Mouse (Mus musculus): ENCODE results near the gene Zfp235. TPM values are rescaled to one million over a fixed set of nuclear protein-coding genes. Genes with fewer than 3 reads are reported as not detected.

Gene Zfp235
- total and polyA plus RNA-seq, 3 experiments: 4.5 to 6.2 TPM; not detected in 1

DNA sequence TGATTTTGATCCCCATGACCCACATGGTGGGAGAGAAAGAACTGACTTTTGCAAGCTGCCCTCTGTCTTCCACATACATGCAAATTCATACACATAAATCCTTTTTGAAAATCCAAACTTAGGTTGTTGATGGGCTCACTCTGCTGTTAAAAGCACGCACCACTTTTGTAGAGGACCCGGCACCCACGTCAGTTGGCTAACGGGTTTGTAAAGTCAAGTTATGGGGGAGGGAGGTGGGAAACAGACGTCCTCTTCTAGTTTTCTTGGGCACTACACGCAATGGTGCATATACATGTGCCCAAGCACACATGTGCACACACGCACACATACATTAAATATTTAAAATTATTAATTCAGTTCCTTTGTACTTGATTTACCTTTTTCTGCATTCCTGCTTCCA lies 23.1 kb upstream of the Zfp235 start:
- no peaks in the 10 kb centered on the region for H3K9me3 ChIP-seq (replicated peaks; ENCODE audit: insufficient read depth, low read length)
- TF ChIP-seq USF1 (IDR thresholded peaks at IDR 0.05; ENCODE audit: low read depth, low read length): no peak
- no peak for TF ChIP-seq RAD21 (IDR thresholded peaks at IDR 0.05; ENCODE audit: low read depth, low read length)
- no peak for TF ChIP-seq GABPA (IDR thresholded peaks at IDR 0.05; ENCODE audit: low read depth, low read length)
- no peaks in the 10 kb centered on the region for H3K79me2 ChIP-seq (ENCODE audit: control insufficient read depth, insufficient read depth, low read length, poor library complexity)
- no peaks in the 10 kb centered on the region for H3K4me1 ChIP-seq (ENCODE audit: control insufficient read depth in 1 of 2, insufficient read depth in 2 of 2, low read length in 2 of 2)
- H3K36me3 ChIP-seq (ENCODE audit: control insufficient read depth in 1 of 2, insufficient read depth in 2 of 2, low read length in 2 of 2): peaks cover 0 to 4% of the 10 kb centered on the region in 2 experiments; a peak in 1 of 4 replicates
- H3K27ac ChIP-seq (ENCODE audit: control insufficient read depth, low read depth, low read length): no peak overlapping the region
- DNase-seq (ENCODE audit: low read depth, low spot score): no peak
- H3K4me3 ChIP-seq (ENCODE audit: control insufficient read depth in 1 of 2, insufficient read depth in 1 of 2, low read depth in 2 of 2, low read length in 2 of 2): no peak overlapping the region
- H3K9ac ChIP-seq (ENCODE audit: control insufficient read depth, low read depth, low read length, poor library complexity, severe bottlenecking): no peak overlapping the region
- H3K27me3 ChIP-seq (ENCODE audit: control insufficient read depth in 1 of 2, insufficient read depth in 2 of 2, low read length in 2 of 2): no peaks in the 10 kb centered on the region

DNA sequence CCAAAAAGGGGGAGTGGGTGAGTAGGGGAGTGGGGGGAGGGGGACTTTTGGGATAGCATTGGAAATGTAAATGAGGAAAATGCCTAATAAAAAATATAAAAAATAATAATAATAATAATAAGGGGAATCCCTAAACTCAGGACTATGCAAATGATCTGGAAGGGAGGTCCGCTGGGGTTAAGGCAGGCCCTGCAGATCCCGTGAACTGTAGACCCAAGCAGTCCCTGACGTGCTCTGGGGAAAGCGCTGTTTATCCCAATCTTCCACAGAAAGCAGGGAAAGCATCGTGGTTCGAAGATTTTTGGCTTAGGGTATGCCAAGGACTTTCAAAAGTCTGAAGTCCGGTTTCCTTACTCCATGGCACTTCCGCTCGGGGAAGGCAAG lies 22.2 kb upstream of the Zfp235 start:
- Histone ChIP-seq H3K9ac (ENCODE audit: control insufficient read depth, low read depth, low read length, poor library complexity, severe bottlenecking) (no peak overlapping the region), H3K36me3 (ENCODE audit: control insufficient read depth in 1 of 2, insufficient read depth in 2 of 2, low read length in 2 of 2) (peaks cover 0 to 3% of the 10 kb centered on the region in 2 experiments; a peak in 1 of 4 replicates), H3K79me2 (ENCODE audit: control insufficient read depth, insufficient read depth, low read length, poor library complexity) (no peaks in the 10 kb centered on the region), H3K27ac (ENCODE audit: control insufficient read depth, low read depth, low read length) (no peak overlapping the region), H3K4me1 (ENCODE audit: control insufficient read depth in 1 of 2, insufficient read depth in 2 of 2, low read length in 2 of 2) (no peaks in the 10 kb centered on the region), H3K4me3 (ENCODE audit: control insufficient read depth in 1 of 2, insufficient read depth in 1 of 2, low read depth in 2 of 2, low read length in 2 of 2) (no peak overlapping the region), H3K27me3 (ENCODE audit: control insufficient read depth in 1 of 2, insufficient read depth in 2 of 2, low read length in 2 of 2) (no peaks in the 10 kb centered on the region), H3K9me3 (replicated peaks; ENCODE audit: insufficient read depth, low read length) (no peaks in the 10 kb centered on the region)
- TF ChIP-seq MAX (IDR thresholded peaks at IDR 0.05; ENCODE audit: low read length): no peak
- no peak for TF ChIP-seq BHLHE40 (IDR thresholded peaks at IDR 0.05; ENCODE audit: borderline replicate concordance, low read depth, low read length)
- no peak for TF ChIP-seq SMC3 (IDR thresholded peaks at IDR 0.05; ENCODE audit: low read depth, low read length)
- DNase-seq (ENCODE audit: low read depth, low spot score): no peak

DNA sequence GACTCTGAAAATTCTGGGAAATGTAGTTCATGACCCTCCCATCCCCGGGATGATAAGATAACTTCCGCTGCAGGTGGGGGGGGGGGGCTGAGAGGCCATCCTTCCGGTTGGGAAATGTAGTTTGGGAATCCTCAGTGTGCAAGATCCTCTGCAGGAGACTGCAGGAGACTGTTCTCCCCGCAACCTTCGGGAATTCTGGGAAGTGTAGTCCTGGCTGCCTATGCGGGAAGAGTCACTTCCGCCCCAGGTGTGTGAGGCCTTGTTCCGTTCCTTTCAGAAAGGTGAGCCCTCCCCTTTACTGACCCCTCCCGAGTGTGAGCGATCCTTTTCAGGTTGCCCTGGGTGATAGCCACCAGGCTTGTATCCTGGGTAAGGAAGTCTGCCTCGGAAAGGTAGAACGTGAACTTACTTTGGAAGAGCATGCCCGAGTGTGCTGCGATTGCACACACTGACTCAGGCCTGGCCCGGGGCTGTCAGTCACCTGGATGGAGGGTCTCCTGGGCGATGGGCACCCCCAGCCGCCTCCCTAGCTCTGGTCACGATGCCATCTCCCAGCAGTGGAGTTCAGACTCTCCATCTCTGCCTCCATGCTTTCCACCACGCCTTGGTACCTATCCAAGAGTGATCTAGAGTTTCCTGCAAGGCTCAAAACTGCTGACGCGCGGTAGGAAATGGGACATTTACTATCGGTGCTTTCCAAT lies 21.7 kb upstream of the Zfp235 start, which contains the start of gene Zfp112:
TSS of gene Zfp112 (plus strand) at position 159 of the 701 bp plus-strand sequence.
- no peaks in the 10 kb centered on the region for H3K27me3 ChIP-seq (ENCODE audit: control insufficient read depth in 1 of 2, insufficient read depth in 2 of 2, low read length in 2 of 2)
- H3K27ac ChIP-seq (ENCODE audit: control insufficient read depth, low read depth, low read length): no peak within 1 kb of the TSS
- TF ChIP-seq POLR2AphosphoS5 (IDR thresholded peaks at IDR 0.05; ENCODE audit: borderline replicate concordance, low read depth, low read length) (no peak), TBP (IDR thresholded peaks at IDR 0.05; ENCODE audit: low read depth, low read length) (no peak)
- H3K9me3 ChIP-seq (replicated peaks; ENCODE audit: insufficient read depth, low read length): no peaks in the 10 kb centered on the region
- H3K79me2 ChIP-seq (ENCODE audit: control insufficient read depth, insufficient read depth, low read length, poor library complexity): no peaks in the 10 kb centered on the region
- no peaks in the 10 kb centered on the region for H3K4me1 ChIP-seq (ENCODE audit: control insufficient read depth in 1 of 2, insufficient read depth in 2 of 2, low read length in 2 of 2)
- H3K9ac ChIP-seq (ENCODE audit: control insufficient read depth, low read depth, low read length, poor library complexity, severe bottlenecking): no peak within 1 kb of the TSS
- peaks cover 0 to 2% of the 10 kb centered on the region in 2 experiments; a peak in 1 of 4 replicates for H3K36me3 ChIP-seq (ENCODE audit: control insufficient read depth in 1 of 2, insufficient read depth in 2 of 2, low read length in 2 of 2)
- DNase-seq (ENCODE audit: low read depth, low spot score): no peak
- H3K4me3 ChIP-seq (ENCODE audit: control insufficient read depth in 1 of 2, insufficient read depth in 1 of 2, low read depth in 2 of 2, low read length in 2 of 2): no peak within 1 kb of the TSS

DNA sequence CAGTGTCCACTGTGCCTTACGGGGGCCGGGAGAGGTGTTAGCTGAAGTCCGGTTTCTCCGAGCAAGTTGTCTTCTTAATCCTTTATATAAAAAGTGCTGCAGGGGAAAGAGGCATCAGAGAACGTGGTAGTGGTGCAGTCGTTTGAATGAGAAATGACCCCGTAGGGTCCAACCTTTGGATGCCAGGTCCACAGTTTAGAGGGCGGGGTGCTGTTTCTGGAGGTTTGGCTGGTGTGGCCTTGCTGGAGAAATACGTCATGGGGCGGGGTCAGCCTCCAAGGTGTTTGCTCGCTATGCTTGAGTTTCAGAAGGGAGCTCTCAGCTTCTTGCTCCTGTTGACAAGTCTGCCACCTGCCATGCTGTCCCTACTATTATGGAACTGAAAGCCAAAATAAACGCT lies 21.0 kb upstream of the Zfp235 start:
- Histone ChIP-seq H3K9ac (ENCODE audit: control insufficient read depth, low read depth, low read length, poor library complexity, severe bottlenecking) (no peak overlapping the region), H3K4me3 (ENCODE audit: control insufficient read depth in 1 of 2, insufficient read depth in 1 of 2, low read depth in 2 of 2, low read length in 2 of 2) (no peak overlapping the region), H3K79me2 (ENCODE audit: control insufficient read depth, insufficient read depth, low read length, poor library complexity) (no peaks in the 10 kb centered on the region), H3K27me3 (ENCODE audit: control insufficient read depth in 1 of 2, insufficient read depth in 2 of 2, low read length in 2 of 2) (no peaks in the 10 kb centered on the region), H3K4me1 (ENCODE audit: control insufficient read depth in 1 of 2, insufficient read depth in 2 of 2, low read length in 2 of 2) (no peaks in the 10 kb centered on the region), H3K27ac (ENCODE audit: control insufficient read depth, low read depth, low read length) (no peak overlapping the region), H3K36me3 (ENCODE audit: control insufficient read depth in 1 of 2, insufficient read depth in 2 of 2, low read length in 2 of 2) (no peaks in the 10 kb centered on the region), H3K9me3 (replicated peaks; ENCODE audit: insufficient read depth, low read length) (no peaks in the 10 kb centered on the region)
- no peak for DNase-seq (ENCODE audit: low read depth, low spot score)
- TF ChIP-seq MYB (IDR thresholded peaks at IDR 0.05; ENCODE audit: low read depth, low read length) (no peak), ETS1 (IDR thresholded peaks at IDR 0.05; ENCODE audit: low read depth, low read length) (no peak), MAFK (IDR thresholded peaks at IDR 0.05; ENCODE audit: borderline replicate concordance, low read depth, low read length) (no peak), MAX (IDR thresholded peaks at IDR 0.05; ENCODE audit: low read length) (no peak), USF2 (IDR thresholded peaks at IDR 0.05; ENCODE audit: borderline replicate concordance in 1 of 2, insufficient read depth in 1 of 2, low read depth in 1 of 2, low read length in 2 of 2) (no peak)
